Mouse (Mus musculus) gastrocnemius, adult 8-10 months (tissue): Measurements from ENCODE around the gene Chadl. TPM values are rescaled to one million over a fixed set of nuclear protein-coding genes. Genes with fewer than 3 reads are reported as not detected.
"Not testable (repeated sequence)": the region's sequence is repeated elsewhere in the genome, so short reads cannot be mapped to it uniquely, and the experiment has no call there.

Source experiments
- DNase-seq, 2 experiments: peaks; one replicate each; pipeline ENCODE4 v3.0.0; 2022; ENCODE audit warnings: low spot score in 2 of 2
- total RNA-seq, 4 experiments: library from RNA; stranded (reverse); gene quantifications; 2 replicates each; pipeline ENCODE4 v1.2.4; 2022

The Chadl gene
- total RNA-seq = 1 to 10 TPM in 3 of 4 experiments, under 1 TPM in 1; 0.73 to 1.3 (median 1.1) TPM

DNA sequence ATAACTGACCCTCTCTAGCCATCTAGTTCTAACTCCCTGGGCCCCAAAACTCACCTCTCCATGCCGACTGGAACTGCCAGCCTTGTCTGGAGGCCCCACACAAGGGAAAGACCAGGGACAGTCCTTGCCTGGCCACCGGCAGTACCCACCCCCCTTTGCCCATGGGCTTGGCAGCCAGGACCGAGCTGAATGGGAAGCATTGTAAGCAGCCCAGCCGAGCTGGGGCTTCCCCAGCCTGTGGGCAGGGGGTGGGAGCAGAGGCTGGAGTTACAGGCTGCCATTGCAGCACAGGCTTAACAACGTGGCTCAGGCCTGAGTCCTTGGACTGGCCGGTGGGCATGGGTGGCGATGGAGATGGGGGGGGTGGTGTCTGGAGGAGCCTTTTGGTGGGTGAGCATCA is at the start of gene Chadl:
TSS of gene Chadl (minus strand) at position 113 of the 400 bp plus-strand sequence.
- DNase-seq = no peak

DNA sequence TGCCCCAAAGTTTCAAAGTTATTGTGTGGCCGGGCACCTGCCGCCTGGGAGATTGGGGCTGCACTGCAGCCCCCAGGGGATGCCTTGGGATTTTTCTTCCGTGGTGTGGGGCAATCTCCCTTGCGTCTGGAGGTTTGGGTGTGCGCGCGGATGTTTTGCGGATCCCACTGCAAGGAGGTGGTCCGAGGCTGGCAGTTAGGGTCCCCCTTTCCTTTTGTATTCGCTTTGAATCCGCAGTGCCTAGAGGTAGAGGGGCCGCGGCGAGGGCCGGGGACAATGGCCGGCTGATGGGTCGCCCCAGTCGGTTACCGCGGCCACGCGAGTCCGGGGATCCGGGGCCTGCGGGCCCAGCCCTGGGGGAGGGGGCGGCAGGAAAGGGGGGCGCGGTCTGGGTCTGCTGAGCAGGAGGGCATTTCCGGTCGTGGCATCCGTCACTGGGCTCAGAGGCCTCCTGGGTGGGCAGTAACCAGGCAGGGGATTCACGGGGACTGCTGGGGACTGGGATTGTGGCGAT is 48.6 kb upstream of the Chadl start:
- peak in 1 of 2 experiments; percentile 14 for DNase-seq

DNA sequence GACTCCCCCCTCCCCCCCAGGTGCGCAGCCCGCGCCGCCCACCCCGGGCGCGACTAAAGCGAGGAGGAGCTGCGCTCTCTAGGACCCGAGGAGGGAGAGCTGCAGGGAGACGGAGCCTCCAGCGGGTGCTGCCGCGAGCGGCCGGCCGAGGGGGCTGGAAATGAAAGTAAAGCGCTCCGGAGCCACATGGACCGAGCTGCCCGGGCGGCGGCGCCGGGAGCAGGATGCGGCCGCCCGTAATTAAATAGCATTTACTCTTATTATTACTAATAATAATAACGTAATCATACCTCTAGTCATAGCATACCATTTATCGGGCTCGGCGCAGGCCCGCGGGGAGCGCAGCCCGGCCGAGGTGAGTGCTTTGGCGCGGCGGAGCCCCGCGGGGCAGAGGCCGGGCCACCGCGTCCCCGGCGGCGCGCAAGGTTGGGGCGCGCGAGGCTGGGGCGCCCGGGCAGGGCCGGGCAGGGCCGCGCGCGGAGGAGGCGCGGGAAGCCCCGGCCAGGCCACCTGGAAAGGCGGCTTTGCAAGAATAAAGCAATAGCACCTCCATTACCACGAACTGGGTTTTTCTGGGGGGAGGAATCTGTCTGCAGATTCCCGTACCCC is 48.0 kb upstream of the Chadl start, which contains the start of the genes Zc3h7b and Rangap1:
TSS of gene Zc3h7b (plus strand) at position 66 of the 609 bp plus-strand sequence.
TSS of gene Rangap1 (minus strand) at position 539 of the 609 bp plus-strand sequence.
- peak; percentile 49 to 60 for DNase-seq

DNA sequence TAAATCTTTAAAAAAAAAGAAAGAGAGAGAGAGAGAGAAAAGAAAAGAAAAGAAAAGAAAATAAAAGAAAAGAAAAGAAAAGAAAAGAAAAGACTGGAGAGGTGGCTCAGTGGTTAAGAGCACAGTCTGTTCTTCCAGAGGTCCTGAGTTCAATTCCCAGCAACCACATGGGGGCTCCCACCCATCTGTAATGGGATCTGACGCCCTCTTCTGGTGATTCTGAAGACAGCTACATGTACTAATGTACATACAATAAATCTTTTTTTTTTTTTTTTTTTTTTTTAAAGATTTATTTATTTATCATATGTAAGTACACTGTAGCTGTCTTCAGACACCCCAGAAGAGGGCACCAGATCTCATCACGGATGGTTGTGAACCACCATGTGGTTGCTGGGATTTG is 45.3 kb upstream of the Chadl start:
- DNase-seq = not testable (repeated sequence)

DNA sequence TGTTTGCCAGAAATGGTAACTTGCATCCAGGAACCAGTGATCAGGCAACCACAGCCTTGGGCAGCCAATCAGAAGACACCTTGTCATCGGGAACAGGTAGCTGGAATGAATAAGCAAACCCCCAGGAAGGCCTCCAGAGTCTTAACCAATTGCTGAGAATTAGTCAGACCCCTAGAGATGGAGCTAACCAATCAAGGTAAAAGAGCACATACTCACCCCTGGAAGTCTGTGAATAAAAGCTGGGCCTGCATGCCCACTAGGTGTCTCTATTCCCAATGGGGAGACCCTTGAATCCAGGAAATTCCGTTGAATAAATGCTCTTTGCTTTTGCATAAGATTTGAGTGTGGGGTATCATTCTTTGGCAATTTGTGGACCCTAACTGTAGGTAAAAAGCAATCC is 42.8 kb upstream of the Chadl start:
- DNase-seq = no peak

DNA sequence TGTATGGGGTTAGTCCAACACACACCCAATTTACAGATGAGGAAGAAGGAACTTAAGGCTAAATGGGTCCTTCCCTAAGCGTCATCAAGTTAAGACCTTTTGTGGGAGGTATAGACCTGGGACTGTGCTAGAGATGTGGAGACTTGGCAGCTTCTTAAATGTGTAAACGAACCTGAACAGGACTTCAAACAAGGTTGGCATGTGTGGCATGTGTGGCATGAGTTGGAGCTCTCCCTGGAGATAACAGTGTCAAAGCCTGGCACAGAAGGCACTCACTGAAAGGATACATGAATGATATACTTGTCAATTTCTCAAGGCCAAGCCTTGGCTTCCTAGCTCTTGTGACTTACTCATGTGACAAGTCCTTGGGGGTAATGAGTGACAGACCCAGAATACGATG is 42.2 kb upstream of the Chadl start:
- DNase-seq = no peak

DNA sequence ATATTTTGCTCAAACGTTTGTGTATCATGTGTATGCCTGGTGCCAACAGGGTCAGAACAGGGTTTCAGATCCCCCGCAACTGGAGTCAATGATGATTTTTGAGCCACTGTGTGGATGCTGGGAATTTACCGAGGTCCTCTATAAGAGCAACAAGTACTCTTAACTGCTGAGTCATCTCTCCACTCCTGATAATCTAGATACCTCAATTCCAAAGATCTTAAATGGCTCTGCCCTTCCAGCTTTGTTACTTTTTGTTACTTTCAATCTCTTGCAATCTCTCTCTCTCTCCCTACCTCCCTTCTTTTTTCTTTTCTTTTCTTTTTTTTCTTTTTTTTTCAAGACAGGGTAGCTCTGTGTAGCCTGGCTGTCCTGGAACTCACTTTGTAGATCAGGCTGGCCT is 38.0 kb upstream of the Chadl start:
- DNase-seq = no peak

DNA sequence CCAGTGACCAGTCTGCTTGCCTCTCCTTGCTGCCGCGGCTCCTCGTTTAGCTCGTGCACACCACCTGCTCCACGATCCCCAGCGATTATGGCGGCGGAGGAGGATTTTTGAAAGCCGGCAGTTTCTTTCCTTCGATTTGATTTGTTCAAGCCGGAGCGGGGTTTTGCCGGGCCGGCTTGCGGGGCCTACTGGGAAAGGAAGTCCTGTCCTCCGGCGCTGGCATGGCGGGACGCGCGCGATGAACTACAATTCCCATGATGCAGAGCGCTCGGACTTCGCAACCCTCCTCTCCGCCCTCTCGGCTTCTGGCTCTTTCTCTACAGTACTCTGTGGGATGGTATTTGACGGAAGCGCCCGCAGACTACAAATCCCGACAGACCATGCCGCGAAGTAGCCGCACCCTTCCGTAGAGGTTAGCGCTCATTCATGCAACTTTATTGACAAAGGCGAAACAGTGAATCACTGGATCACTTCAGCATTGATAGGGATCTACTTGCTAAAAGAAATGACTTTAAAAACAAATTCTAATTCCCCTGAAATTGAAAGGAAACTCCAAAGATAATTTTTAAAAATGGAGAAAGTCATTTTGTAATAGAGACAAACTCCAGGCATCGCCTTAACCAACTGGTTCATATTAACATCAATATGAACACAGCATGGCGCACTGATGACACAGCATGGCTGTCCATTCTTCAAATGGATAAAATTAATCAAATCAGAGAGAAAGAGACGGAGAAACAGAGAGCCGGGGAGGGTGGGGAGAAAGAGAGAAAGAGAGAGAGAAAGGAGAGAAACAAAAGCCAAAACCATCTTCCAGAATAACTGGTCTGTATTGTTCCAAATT is 32.9 kb upstream of the Chadl start:
- peak; percentile 97 to 98 for DNase-seq

DNA sequence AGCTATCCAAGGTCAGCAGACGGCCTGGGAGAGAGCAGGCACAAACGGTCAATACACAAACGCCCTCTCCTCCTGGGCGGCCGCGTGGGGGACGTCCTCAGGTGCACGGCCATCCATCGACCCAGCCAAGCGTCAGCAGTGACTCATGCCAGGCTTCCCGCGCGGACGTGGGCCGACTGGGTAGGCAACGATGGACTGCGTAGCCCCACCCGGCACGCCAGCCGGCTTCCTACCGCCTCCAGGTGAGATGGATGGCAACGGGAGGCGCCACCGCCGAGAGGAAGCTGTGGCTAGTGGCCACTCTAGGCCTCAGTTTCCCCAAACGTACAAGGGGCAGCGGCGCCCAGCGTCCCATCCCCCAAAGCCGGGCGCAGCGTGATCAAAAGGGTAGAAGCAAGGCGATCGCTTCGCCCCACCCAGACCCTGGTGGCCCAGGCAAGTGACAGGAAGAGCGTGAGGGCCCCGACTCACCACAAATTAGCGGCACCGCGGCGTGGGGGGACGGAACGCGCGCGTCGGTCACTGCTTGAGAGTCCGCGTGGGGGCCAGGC is 32.2 kb upstream of the Chadl start:
- peak in 1 of 2 experiments; percentile 15 for DNase-seq

DNA sequence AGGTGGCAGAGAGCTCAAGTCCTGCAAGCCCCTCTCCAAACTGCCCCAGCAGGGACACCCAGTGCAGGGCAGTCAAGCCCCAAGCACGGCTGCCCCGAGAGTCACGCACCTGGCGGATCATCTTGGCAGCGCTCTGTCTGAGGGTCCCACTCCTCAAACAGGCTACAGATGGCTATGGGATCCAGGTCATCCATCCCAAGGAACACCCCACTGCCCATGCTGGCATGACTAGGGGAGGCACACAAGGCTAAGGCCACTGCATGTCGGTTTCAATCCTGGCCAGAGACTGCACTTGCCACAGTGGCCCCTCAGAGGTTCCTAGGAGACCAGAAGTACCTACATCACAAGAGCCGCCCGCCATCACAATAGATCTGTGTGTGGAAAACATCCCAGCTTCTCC is 28.9 kb upstream of the Chadl start:
- DNase-seq = no peak

DNA sequence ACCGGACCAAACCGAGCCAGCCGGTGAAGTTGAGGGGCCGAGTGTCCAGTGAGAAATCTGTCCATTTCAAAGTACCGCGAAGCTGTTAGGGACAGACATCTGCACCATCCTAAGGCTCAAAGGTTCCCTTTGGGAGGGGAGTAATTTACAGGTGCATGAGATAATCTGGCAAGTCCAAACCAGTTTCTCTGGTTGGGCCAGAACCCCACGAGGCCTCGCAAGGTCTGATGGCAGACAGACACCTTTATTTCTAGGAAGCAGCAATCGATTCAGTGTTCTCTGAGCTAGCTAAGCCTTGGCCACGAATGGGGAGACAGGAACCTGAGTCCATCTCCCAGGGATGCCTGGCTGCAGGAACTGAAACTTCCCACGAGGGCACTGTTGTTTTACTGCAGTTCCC is 26.6 kb upstream of the Chadl start:
- no peak for DNase-seq

DNA sequence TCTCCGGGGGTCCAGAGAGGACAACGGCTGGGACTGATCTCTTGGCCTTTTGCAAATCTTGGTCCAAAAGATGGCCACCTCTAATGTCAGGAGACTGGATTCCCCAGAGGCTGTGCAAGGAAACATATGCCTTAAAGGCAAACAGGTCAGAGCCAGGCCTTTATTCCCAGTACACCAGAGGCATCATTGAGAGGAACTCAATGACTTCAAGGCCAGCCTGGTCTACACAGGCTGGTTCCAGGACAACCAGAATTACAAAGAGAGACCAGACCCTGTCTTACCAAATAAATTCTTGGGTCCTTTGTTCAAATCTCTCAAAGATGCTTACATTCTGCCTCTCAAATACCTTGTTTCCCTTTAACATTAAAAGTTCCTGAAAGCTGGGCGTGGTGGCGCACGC is 25.3 kb upstream of the Chadl start:
- no peak for DNase-seq

DNA sequence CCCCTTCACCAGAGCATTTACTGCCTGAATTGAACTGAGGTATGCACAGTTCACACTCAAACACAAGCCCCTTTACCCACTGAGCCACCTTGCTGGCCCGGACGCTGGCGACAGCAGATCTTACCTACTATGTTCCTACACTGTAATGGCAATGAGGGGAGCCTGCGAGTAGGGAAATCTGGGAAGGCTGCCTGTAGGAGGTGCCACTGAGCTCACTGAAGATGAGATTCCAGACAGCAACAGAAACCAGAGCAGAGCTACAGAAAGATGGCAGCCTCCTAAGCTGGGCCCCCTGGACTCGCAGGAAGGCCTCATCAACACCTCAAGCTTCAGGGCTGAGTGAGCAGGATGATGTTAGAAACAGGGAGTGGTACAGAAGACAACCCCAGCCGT is 22.0 kb upstream of the Chadl start:
- DNase-seq = no peak

DNA sequence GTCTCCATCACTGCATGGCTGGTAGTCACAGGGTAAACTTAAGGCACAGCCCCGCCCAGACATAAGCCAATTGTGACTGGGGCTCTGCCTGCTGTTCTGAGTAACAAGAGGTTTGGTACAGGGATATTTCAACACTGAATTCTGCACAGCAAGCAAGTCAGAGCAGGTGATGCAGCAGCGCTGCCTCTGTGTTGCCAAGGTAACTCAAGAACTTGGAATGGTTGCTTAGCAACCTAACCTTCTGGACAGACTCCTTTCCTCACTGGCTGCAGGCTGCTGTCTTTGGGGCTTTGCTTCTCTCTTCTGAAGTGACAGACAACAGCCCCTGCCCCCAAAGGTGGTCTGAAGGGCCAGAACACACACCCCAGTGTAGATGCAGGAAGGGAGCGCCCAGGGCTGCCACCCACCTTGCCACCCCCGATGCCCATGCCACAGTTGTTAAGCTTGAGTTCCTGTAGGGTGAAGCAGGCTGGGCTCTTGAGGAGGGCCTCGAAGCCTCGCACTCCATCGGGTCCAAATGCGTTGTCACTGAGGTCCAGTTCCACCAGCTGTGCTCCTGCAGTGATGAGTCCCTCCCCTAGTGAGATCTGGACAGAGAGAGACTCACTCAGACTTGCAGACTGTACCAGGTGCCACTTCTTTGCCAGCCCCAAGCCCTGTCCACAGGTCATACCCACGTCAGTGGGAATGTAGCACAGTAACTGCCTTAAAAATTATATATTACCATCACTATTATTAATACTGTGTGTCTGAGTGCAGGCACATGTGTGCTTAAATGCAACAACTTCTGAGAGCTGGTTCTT is 21.4 kb upstream of the Chadl start:
- DNase-seq = no peak

DNA sequence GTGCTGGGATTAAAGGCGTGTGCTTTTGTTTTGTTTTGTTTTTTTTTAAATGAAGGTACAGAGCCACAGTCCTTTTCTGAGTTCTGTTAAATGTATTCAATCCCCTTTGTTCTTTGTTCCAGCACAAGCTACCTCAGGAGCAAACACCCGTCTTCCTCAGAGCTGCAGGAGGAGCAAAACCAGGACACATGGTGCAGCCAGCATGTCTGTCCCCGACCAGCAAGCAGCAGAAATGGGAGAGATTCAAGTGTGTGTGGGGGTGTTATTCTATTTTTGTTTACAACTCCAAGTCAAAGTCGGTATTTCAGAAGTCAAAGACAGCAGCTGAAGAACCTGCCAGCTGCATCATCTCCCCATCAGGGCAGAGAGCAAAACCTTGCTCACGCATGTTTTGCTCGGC is 16.7 kb upstream of the Chadl start:
- no peak for DNase-seq

DNA sequence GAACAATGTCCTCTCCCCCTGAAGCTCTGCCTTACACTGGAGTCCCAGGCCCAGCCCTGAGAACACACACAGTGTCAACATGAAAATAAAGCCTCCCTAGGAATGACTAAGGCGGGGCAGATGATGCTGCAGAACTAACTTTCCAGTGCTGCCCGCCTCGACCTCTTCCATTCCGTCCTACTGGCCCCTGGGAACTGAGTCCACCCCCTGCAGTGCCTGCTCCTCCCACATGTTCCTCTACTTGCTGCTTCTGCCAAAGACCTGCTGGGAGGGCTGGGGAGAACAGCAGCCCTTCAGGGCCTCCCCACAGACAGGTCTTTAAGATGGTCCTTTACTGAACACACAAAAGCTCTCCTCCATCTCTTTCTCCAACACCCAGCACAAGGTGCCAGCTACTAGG is 13.7 kb upstream of the Chadl start:
- no peak for DNase-seq

DNA sequence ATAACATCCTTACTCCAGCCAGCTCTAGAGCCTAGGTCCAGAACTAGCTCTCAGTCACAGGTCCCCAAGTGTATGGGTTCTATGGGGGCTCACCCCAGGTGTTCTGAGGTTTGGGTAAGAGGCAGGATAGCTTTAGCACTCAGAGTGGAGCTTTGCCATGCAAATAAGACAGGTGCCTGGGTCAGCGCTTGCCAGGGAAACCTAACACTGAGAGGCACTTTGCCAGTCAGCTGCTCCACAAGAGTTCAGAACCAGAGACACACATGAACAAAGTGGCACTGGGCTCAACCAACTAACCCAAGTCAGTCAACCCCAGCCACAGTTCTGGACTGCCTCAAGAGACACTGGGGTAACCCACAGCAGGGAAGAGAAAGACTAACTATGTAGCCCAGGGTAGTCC is 12.6 kb upstream of the Chadl start:
- DNase-seq = peak; percentile 35 to 56

DNA sequence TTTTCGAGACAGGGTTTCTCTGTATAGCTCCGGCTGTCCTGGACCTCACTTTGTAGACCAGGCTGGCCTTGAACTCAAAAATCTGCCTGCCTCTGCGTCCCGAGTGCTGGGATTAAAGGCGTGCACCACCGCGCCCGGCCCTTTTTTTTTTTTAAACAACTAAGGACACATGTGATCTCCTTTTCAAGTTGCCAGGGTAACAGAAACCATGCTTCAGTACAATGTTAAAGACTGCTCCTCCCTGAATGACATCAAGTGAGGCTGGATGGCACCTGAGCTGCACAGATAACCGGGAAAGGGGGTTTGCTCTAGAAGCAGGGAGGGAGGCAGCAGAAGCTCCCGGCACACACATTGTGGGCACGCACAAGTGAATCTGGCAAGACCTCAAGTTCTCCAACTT is 11.9 kb upstream of the Chadl start:
- DNase-seq = no peak

DNA sequence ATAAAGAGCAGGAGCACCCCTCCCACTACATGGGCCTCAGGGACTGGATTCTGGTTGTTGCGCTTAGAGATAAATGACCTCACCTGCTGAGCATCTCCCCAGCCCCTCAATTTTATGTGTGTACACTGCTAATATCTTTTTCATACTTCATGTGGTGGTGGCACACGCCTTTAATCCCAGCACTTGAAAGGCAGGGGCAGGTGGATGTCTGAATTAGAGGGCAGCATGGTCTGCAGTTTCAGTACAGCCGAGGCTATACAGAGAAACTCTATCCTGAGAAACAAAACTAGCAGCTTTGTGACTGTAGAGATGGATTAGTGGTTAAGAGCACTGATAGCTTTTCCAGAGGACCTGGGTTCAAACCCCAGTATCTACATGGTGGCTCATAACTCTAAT is 6.0 kb upstream of the Chadl start:
- no peak for DNase-seq

DNA sequence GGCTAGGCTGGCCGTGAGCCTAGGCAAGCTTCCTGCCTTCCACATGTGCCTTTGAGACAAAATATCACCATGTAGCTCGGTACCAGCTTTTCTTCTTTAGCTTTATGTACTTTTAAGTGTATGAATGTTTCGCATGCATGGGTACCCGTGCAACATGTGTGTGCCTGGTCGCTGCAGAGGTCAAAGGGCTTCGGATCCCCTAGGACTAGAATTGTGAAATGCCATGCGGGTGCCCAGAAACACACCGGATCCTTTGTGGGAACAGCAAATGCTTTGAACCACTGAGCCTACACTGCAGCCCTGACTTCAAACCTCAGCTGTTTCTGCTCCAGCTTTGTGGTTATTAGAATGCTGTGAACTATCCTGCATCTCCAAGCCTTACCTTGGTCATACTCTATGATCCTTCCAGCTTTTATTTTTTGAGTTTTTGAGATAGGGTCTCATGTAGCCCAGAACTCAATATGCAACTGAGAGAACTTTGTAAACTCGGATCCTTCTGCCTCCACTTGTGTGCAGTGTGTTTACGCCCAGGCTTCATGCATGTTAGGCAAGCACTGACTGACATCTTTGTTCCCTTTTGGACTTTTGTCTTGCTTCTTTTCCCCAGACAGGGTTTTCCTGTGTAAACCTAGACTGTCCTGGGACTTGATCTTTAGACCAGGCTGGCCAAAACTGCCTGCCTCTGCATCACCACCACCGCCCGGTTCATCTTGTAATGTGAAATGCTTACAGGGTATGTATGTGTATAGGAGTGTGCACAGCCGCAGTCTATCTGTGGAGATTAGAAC is 5.4 kb upstream of the Chadl start:
- DNase-seq = no peak

DNA sequence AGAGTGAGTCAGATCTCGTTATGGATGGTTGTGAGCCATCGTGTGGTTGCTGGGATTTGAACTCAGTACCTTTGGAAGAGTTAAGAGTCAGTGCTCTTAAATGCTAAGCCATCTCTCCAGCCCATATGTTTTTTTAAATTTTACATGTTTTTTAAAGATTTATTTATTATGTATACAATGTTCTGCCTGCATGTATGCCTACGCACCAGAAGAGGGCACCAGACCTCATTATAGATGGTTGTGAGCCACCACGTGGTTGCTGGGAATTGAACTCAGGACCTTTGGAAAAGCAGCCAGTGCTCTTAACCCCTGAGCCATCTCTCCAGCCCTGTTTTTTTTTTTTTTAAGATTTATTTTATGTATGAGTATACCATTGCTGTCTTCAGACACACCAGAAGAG is 4.3 kb upstream of the Chadl start:
- not testable (repeated sequence) for DNase-seq
